Mouse (Mus musculus): ENCODE data around the gene Ube4b. TPM values are rescaled to one million over a fixed set of nuclear protein-coding genes. Genes with fewer than 3 reads are reported as not detected.

Gene Ube4b
- total and polyA plus RNA-seq, 3 experiments: 28.4 to 104 (median 71.0) TPM

GRCm38 (mm10) chr4:149378819-149379218, 47.7 kb downstream of the Ube4b start:
- Histone ChIP-seq H3K4me3 (ENCODE audit: control insufficient read depth in 1 of 2, insufficient read depth in 1 of 2, low read depth in 2 of 2, low read length in 2 of 2) (no peak overlapping the region), H3K9me3 (replicated peaks; ENCODE audit: insufficient read depth, low read length) (no peaks in the 10 kb centered on the region), H3K4me1 (ENCODE audit: control insufficient read depth in 1 of 2, insufficient read depth in 2 of 2, low read length in 2 of 2) (no peaks in the 10 kb centered on the region), H3K9ac (ENCODE audit: control insufficient read depth, low read depth, low read length, poor library complexity, severe bottlenecking) (no peak overlapping the region), H3K27ac (ENCODE audit: control insufficient read depth, low read depth, low read length) (no peak overlapping the region), H3K27me3 (ENCODE audit: control insufficient read depth in 1 of 2, insufficient read depth in 2 of 2, low read length in 2 of 2) (no peaks in the 10 kb centered on the region), H3K79me2 (ENCODE audit: control insufficient read depth, insufficient read depth, low read length, poor library complexity) (no peaks in the 10 kb centered on the region), H3K36me3 (ENCODE audit: control insufficient read depth in 1 of 2, insufficient read depth in 2 of 2, low read length in 2 of 2) (no peaks in the 10 kb centered on the region; a peak in 2 of 4 replicates)
- DNase-seq (ENCODE audit: low read depth, low spot score): no peak
- TF ChIP-seq NELFE (IDR thresholded peaks at IDR 0.05; ENCODE audit: low read depth, low read length) (no peak), CTCF (IDR thresholded peaks at IDR 0.05 in 2 of 3, conservative IDR thresholded peaks at IDR 0.05 in 1 of 3; ENCODE audit: control insufficient read depth in 1 of 3, insufficient read depth in 1 of 3, low read depth in 2 of 3, low read length in 3 of 3, poor library complexity in 1 of 3, severe bottlenecking in 1 of 3) (no peak), USF1 (IDR thresholded peaks at IDR 0.05; ENCODE audit: low read depth, low read length) (no peak), RAD21 (IDR thresholded peaks at IDR 0.05; ENCODE audit: low read depth, low read length) (no peak), ZKSCAN1 (IDR thresholded peaks at IDR 0.05; ENCODE audit: low read depth, low read length) (no peak), HCFC1 (IDR thresholded peaks at IDR 0.05; ENCODE audit: low read depth, low read length) (no peak), JUND (IDR thresholded peaks at IDR 0.05; ENCODE audit: low read depth, low read length) (no peak), TAL1 (IDR thresholded peaks at IDR 0.05; ENCODE audit: low read length) (no peak), ETS1 (IDR thresholded peaks at IDR 0.05; ENCODE audit: low read depth, low read length) (no peak), RCOR1 (IDR thresholded peaks at IDR 0.05; ENCODE audit: low read depth, low read length) (no peak), MAZ (IDR thresholded peaks at IDR 0.05; ENCODE audit: low read depth, low read length) (no peak), POLR2AphosphoS2 (IDR thresholded peaks at IDR 0.05; ENCODE audit: low read length) (no peak), USF2 (IDR thresholded peaks at IDR 0.05; ENCODE audit: borderline replicate concordance in 1 of 2, insufficient read depth in 1 of 2, low read depth in 1 of 2, low read length in 2 of 2) (no peak), MXI1 (IDR thresholded peaks at IDR 0.05; ENCODE audit: low read depth, low read length) (no peak), ZNF384 (IDR thresholded peaks at IDR 0.05; ENCODE audit: low read depth, low read length) (no peak)

GRCm38 (mm10) chr4:149376034-149376433, 50.5 kb downstream of the Ube4b start:
- DNase-seq (ENCODE audit: low read depth, low spot score): no peak
- H3K4me3 ChIP-seq (ENCODE audit: control insufficient read depth in 1 of 2, insufficient read depth in 1 of 2, low read depth in 2 of 2, low read length in 2 of 2): no peak overlapping the region
- H3K9ac ChIP-seq (ENCODE audit: control insufficient read depth, low read depth, low read length, poor library complexity, severe bottlenecking): no peak overlapping the region
- H3K27ac ChIP-seq (ENCODE audit: control insufficient read depth, low read depth, low read length): no peak overlapping the region
- peaks cover 0 to 6% of the 10 kb centered on the region in 2 experiments; a peak in 2 of 4 replicates for H3K36me3 ChIP-seq (ENCODE audit: control insufficient read depth in 1 of 2, insufficient read depth in 2 of 2, low read length in 2 of 2)
- no peaks in the 10 kb centered on the region for H3K27me3 ChIP-seq (ENCODE audit: control insufficient read depth in 1 of 2, insufficient read depth in 2 of 2, low read length in 2 of 2)
- H3K9me3 ChIP-seq (replicated peaks; ENCODE audit: insufficient read depth, low read length): no peaks in the 10 kb centered on the region
- H3K4me1 ChIP-seq (ENCODE audit: control insufficient read depth in 1 of 2, insufficient read depth in 2 of 2, low read length in 2 of 2): no peaks in the 10 kb centered on the region
- TF ChIP-seq MAFK (IDR thresholded peaks at IDR 0.05; ENCODE audit: borderline replicate concordance, low read depth, low read length): no peak
- no peak for TF ChIP-seq SMC3 (IDR thresholded peaks at IDR 0.05; ENCODE audit: low read depth, low read length)
- no peak for TF ChIP-seq USF1 (IDR thresholded peaks at IDR 0.05; ENCODE audit: low read depth, low read length)
- TF ChIP-seq TCF12 (IDR thresholded peaks at IDR 0.05; ENCODE audit: low read depth, low read length): no peak
- no peak for TF ChIP-seq POLR2AphosphoS5 (IDR thresholded peaks at IDR 0.05; ENCODE audit: borderline replicate concordance, low read depth, low read length)
- TF ChIP-seq ZMIZ1 (IDR thresholded peaks at IDR 0.05; ENCODE audit: low read depth, low read length): no peak
- H3K79me2 ChIP-seq (ENCODE audit: control insufficient read depth, insufficient read depth, low read length, poor library complexity): no peaks in the 10 kb centered on the region

Measured in MEL (cell line).